Mouse (Mus musculus) bone marrow macrophage, adult 2 months (primary cell): ENCODE measurements around the gene Rho.

Experiments used
- CTCF ChIP-seq: IDR thresholded peaks from 2 replicates; pipeline ENCODE4 v1.5.1; 2012; ENCODE audit warnings: low read depth, mild to moderate bottlenecking, low read length, moderate library complexity
- POLR2A ChIP-seq: IDR thresholded peaks from 2 replicates; pipeline ENCODE4 v1.6.1; 2012; ENCODE audit warnings: mild to moderate bottlenecking, low read depth, low read length, borderline replicate concordance

DNA sequence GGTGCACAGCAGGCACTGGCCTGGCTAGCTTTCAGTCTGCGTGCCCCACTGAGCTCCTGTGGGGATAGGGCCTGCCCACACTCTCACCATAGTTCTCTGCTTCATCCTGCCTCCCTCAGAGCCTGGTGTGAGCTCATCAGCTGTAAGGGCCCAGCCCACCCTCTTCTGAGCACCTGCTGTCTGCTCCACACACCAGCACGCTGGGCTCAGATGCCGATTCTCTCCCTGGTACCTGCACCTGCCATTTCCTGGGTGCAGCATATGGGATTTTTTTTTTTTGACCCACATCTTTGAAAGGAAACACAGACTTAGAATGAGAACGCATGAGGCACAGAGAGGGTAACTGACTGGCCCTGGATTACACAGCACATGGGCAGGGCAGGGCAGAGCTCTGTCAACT is 58.1 kb downstream of the Rho start:
- TF ChIP-seq POLR2A = no peak
- TF ChIP-seq CTCF = no peak
